Mouse (Mus musculus): ENCODE measurements at regions not wholly inside any gene's neighbourhood (a gene's known extent, or its start where the extent isn't known, plus 50 kb on each side); places are given as distances from the start of the nearest gene placed in this dataset.

- DNase-seq (ENCODE audit: low spot score in 2 of 2) = no peak
Observed at GRCm38 (mm10) chr8:112219656-112220055, 204.8 kb upstream of the Gm6793 start.

- DNase-seq (ENCODE audit: low spot score in 2 of 2) = peak in 1 of 2 experiments; percentile 28
Observed at GRCm38 (mm10) chr8:112212170-112212569, 197.3 kb upstream of the Gm6793 start.

GRCm38 (mm10) chr8:112196423-112196822, 181.6 kb upstream of the Gm6793 start:
- DNase-seq (ENCODE audit: low spot score in 2 of 2) = no peak

- DNase-seq (ENCODE audit: low spot score in 2 of 2) = no peak
Observed at GRCm38 (mm10) chr8:112195880-112196279, 181.0 kb upstream of the Gm6793 start.

GRCm38 (mm10) chr8:112191846-112192245, 177.0 kb upstream of the Gm6793 start:
- DNase-seq (ENCODE audit: low spot score in 2 of 2) = peak; percentile 53 to 84

GRCm38 (mm10) chr8:112189698-112190097, 174.9 kb upstream of the Gm6793 start:
- DNase-seq (ENCODE audit: low spot score in 2 of 2) = no peak

GRCm38 (mm10) chr8:112170184-112170583, 155.3 kb upstream of the Gm6793 start:
- DNase-seq (ENCODE audit: low spot score in 2 of 2) = no peak

- DNase-seq (ENCODE audit: low spot score in 2 of 2) = no peak
Observed at GRCm38 (mm10) chr8:112156656-112157055, 141.8 kb upstream of the Gm6793 start.

- peak in 1 of 2 experiments; percentile 24 for DNase-seq (ENCODE audit: low spot score in 2 of 2)
Observed at GRCm38 (mm10) chr8:112138924-112139323, 124.1 kb upstream of the Gm6793 start.

GRCm38 (mm10) chr8:112130196-112130595, 115.4 kb upstream of the Gm6793 start:
- no peak for DNase-seq (ENCODE audit: low spot score in 2 of 2)

GRCm38 (mm10) chr8:112128833-112129518, 114.1 kb upstream of the Gm6793 start:
- DNase-seq (ENCODE audit: low spot score in 2 of 2) = peak in 1 of 2 experiments; percentile 5

GRCm38 (mm10) chr8:112111950-112112349, 97.1 kb upstream of the Gm6793 start:
- DNase-seq (ENCODE audit: low spot score in 2 of 2) = no peak

GRCm38 (mm10) chr8:112097883-112098635, 83.2 kb upstream of the Gm6793 start:
- peak; percentile 9 to 47 for DNase-seq (ENCODE audit: low spot score in 2 of 2)

GRCm38 (mm10) chr8:112094881-112095280, 80.0 kb upstream of the Gm6793 start:
- no peak for DNase-seq (ENCODE audit: low spot score in 2 of 2)

GRCm38 (mm10) chr8:112093554-112093953, 78.7 kb upstream of the Gm6793 start:
- DNase-seq (ENCODE audit: low spot score in 2 of 2) = no peak

- no peak for DNase-seq (ENCODE audit: low spot score in 2 of 2)
Observed at GRCm38 (mm10) chr8:112092831-112093230, 78.0 kb upstream of the Gm6793 start.

- DNase-seq (ENCODE audit: low spot score in 2 of 2) = no peak
Observed at GRCm38 (mm10) chr8:112078621-112079020, 63.8 kb upstream of the Gm6793 start.

- DNase-seq (ENCODE audit: low spot score in 2 of 2) = peak in 1 of 2 experiments; percentile 24
Observed at GRCm38 (mm10) chr8:112072205-112072604, 57.4 kb upstream of the Gm6793 start.

- no peak for DNase-seq (ENCODE audit: low spot score in 2 of 2)
Observed at GRCm38 (mm10) chr8:112070251-112070650, 55.4 kb upstream of the Gm6793 start.
